Mouse (Mus musculus): ENCODE results near the gene Lin54. TPM values are rescaled to one million over a fixed set of nuclear protein-coding genes. Genes with fewer than 3 reads are reported as not detected.

Lin54 gene
- polyA plus RNA-seq, 1 experiment from 2014 or later: 11.8 TPM

DNA sequence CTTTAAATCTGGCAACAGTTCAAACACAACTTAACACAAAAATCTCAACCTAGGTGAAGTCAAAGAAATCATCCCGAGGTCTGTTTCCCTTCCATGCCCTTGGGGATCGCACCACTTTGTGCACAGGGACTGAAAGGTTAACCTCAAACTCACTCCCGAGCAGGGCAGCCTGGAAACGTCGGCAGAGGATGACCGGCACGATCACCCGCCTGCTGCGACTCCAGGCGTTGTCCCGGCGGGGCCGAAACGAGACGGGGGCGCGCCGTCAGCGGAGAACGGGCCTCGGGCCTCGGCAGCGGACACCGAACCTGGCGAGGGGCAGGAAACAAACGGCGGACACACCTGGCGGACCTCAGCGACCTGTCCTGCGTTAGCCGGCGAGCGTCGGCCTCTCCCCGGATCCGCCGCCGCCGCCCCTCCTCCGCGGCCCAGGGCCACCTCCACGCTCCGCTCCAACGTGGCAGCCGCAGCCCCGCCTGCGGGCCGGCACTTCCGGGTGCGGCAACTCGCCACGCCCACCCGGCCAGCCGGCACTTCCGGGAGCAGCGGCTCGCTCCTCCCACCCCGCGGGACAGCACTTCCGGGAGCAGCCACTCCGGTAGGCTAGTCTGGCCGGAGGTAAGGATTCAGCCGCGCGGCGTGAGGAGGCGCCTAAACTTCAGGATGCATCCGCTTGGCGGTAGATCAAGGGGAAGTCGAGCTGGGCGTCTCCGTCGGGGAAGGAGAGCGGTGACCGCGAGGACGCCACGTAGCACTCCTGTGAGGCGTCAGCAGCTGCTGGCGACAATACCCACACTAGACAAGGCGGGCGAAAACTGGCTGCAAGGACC lies 84.5 kb downstream of the Lin54 start, which contains the start of gene Sec31a:
Sec31a (minus strand) TSS at position 474 of the 830 bp plus-strand sequence.
- H3K9me3 ChIP-seq: no peaks in the 10 kb centered on the region
- ATAC-seq (ENCODE audit: insufficient read depth, low FRiP score, low read depth): peak; percentile 97
- H3K27me3 ChIP-seq (replicated peaks): no peaks in the 10 kb centered on the region
- peak within 1 kb of the TSS; percentile 60 for H3K4me2 ChIP-seq
- H3K9ac ChIP-seq: peak within 1 kb of the TSS; percentile 86
- under 1% methylated on average over 81 of the region's 82 CpGs for WGBS
- peak within 1 kb of the TSS; percentile 97 for H3K4me3 ChIP-seq (replicated peaks)
- peaks cover 14% of the 10 kb centered on the region; the same call in 1 of the 2 replicates for H3K4me1 ChIP-seq
- H3K27ac ChIP-seq: peak within 1 kb of the TSS; percentile 93
- H3K36me3 ChIP-seq: peaks cover 27% of the 10 kb centered on the region

DNA sequence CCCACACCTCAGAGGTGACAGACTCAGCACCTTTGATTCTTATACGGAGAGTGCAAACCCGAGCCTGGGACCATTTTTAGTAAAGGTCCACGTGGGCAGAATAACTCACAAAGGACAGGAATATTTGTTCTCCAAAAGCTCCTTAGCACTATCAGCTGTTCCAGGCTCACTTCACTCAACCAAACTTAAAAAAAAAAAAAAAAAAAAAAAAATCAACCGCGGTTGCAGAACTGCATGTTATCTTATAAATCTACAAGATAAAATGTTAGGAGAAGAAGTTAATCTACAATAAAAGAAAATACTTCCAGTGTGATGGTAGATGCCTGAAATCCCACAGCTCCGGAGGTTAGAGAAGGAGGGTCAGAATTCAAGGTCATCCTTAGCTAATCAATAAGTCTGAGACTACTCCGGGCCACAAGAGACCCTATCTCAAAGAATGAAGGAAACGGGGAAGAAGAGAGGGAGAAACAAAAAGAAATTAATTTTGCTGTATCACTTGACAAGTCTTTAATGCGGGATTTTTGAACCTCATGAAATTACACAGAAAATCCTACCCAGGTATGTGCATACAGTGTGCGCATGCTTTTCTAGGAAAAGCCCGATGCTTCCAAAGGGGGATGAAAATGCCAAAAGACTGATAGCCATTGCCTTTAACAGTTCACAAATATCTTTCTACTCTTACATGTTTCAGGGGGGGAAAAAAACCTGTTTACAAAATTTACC lies 85.8 kb downstream of the Lin54 start:
- H3K9me3 ChIP-seq: no peaks in the 10 kb centered on the region
- peak overlapping the region; percentile 97 for H3K4me3 ChIP-seq (replicated peaks)
- peak overlapping the region; percentile 25; the same call in 1 of the 2 replicates for H3K9ac ChIP-seq
- peaks cover 17% of the 10 kb centered on the region for H3K36me3 ChIP-seq
- no peak for ATAC-seq (ENCODE audit: insufficient read depth, low FRiP score, low read depth)
- H3K27ac ChIP-seq: no peak overlapping the region
- H3K27me3 ChIP-seq (replicated peaks): no peaks in the 10 kb centered on the region
- 27% methylated on average over 11 of the region's 11 CpGs for WGBS
- H3K4me1 ChIP-seq: peaks cover 14% of the 10 kb centered on the region; the same call in 1 of the 2 replicates
- peak overlapping the region; percentile 60 for H3K4me2 ChIP-seq

DNA sequence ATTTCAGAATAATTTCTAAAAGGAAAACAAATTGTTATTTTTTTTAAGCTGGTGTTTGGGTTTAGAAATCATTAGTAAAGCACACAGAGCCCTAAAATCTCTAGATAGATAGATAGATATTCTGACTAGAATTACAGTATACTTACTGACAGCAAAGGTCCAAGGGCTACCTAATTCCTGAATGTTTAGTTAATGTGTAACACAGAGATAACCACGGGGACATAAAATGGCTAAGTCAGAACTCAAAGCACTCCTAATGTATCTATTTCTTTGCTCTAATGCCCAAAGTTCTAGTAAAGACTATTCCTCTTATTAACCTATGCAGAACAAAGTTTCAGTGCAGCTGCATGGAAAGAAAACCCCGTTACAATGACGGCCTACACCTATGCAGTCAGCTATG lies 87.6 kb downstream of the Lin54 start:
- no peak overlapping the region for H3K9ac ChIP-seq
- H3K4me2 ChIP-seq: peak overlapping the region; percentile 21; the same call in 1 of the 2 replicates
- H3K4me3 ChIP-seq (replicated peaks): no peak overlapping the region
- H3K27ac ChIP-seq: no peak overlapping the region
- H3K9me3 ChIP-seq: no peaks in the 10 kb centered on the region
- no peak for ATAC-seq (ENCODE audit: insufficient read depth, low FRiP score, low read depth)
- H3K36me3 ChIP-seq: 0 out of 2 replicates have a peak, but pooled peaks cover 3% of the 10 kb centered on the region
- 52% methylated on average over 3 of the region's 3 CpGs for WGBS
- H3K27me3 ChIP-seq (replicated peaks): no peaks in the 10 kb centered on the region
- H3K4me1 ChIP-seq: peaks cover 14% of the 10 kb centered on the region; the same call in 1 of the 2 replicates

DNA sequence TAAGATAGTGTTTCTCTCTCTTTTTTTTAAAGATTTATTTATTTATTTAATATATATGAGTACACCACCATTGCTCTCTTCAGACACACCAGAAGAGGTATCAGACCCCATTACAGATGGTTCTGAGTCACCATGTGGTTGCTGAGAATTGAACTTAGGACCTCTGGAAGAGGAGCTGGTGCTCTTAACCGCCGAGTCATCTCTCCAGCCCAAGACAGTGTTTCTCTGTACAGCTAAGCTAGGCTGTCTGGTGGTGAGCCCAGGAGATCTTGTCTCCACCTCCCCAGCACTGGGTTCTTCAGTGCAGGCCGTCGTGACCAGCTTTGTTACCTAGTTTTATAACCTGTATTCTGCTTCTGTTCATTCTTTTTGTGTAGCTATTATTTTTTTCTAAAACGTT lies 90.2 kb downstream of the Lin54 start:
- Histone ChIP-seq H3K4me1 (peaks cover 11% of the 10 kb centered on the region; the same call in 1 of the 2 replicates), H3K4me3 (replicated peaks) (no peak overlapping the region), H3K27ac (no peak overlapping the region), H3K36me3 (0 out of 2 replicates have a peak, but pooled peaks cover 12% of the 10 kb centered on the region), H3K4me2 (no peak overlapping the region), H3K9ac (no peak overlapping the region), H3K9me3 (no peaks in the 10 kb centered on the region), H3K27me3 (replicated peaks) (no peaks in the 10 kb centered on the region)
- 87% methylated on average over 5 of the region's 5 CpGs for WGBS
- no peak for ATAC-seq (ENCODE audit: insufficient read depth, low FRiP score, low read depth)

DNA sequence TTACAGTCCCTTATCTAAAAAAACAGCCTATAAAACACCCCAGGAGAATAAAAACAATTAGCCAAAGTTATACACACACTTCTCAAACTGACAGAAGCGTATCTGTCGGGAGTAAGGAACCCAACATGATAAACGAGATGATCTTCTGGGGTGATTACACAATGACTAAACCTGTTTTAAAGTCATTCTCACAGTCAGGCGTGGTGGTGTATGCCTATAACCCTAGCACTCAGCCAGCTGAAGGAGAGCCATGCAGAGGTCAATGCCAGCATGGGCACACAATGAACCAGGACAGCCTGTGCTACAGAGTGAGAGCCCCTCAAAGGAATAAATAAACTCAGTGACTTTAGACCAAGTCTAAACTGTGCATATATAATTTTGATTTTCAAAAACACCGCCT lies 92.0 kb downstream of the Lin54 start:
- H3K36me3 ChIP-seq: peaks cover 24% of the 10 kb centered on the region; the same call in 1 of the 2 replicates
- WGBS: 72% methylated on average over 5 of the region's 5 CpGs

DNA sequence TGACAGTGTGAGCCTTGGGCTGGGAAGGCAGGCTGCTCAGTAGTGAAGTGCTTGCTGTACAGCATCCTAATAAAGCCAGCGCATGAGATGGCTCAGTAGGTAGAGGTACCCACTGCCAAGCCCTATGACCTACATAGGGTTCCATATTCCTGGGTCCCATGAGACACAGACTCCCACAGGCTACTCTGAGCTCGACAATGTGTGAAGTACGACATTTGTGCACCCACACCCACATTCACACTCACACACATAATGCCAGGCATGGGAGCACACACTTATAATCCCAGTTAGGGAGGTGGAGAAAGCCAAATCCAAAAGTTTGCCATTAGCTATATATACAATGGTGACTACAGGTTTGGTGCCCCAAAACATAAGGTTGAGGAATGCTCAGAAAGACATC lies 103.7 kb downstream of the Lin54 start:
- Histone ChIP-seq H3K36me3 (peaks cover 60% of the 10 kb centered on the region), H3K9ac (no peak overlapping the region), H3K27ac (no peak overlapping the region), H3K4me2 (no peak overlapping the region), H3K4me3 (replicated peaks) (no peak overlapping the region), H3K27me3 (replicated peaks) (no peaks in the 10 kb centered on the region), H3K4me1 (no peaks in the 10 kb centered on the region), H3K9me3 (no peaks in the 10 kb centered on the region)
- 93% methylated on average over 3 of the region's 3 CpGs for WGBS
- no peak for ATAC-seq (ENCODE audit: insufficient read depth, low FRiP score, low read depth)

More for the DNA sequence above, 92.0 kb downstream of the Lin54 start:
- ATAC-seq (ENCODE audit: insufficient read depth, low FRiP score, low read depth): no peak
- 0 out of 2 replicates have a peak, but pooled peaks cover 6% of the 10 kb centered on the region for H3K4me1 ChIP-seq
- H3K9me3 ChIP-seq: no peaks in the 10 kb centered on the region
- no peaks in the 10 kb centered on the region for H3K27me3 ChIP-seq (replicated peaks)
- no peak overlapping the region for H3K9ac ChIP-seq
- H3K27ac ChIP-seq: no peak overlapping the region
- H3K4me2 ChIP-seq: no peak overlapping the region
- H3K4me3 ChIP-seq (replicated peaks): no peak overlapping the region

DNA sequence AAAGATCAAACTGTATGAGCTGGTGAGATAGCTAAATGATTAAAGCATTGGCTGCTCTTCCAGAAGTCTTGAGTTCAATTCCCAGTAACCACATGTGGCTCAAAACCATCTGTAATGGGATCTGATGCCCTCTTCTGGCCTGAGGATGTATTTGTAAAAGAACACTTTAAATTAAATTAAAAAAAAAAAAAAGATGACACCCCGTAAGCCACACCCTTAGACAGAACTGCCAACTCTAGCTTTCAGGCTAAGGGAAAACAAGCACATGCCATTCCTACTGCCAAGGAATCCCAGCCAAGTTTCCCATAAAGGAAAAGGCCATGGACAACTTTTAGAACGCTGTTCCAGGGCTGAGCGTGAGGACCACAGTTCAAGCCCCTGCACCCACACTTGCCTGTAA lies 106.8 kb downstream of the Lin54 start:
- WGBS: 88% methylated on average over 3 of the region's 3 CpGs
- no peak overlapping the region for H3K4me2 ChIP-seq
- H3K27ac ChIP-seq: no peak overlapping the region
- H3K9me3 ChIP-seq: no peaks in the 10 kb centered on the region
- H3K36me3 ChIP-seq: peaks cover 62% of the 10 kb centered on the region
- no peaks in the 10 kb centered on the region for H3K27me3 ChIP-seq (replicated peaks)
- H3K9ac ChIP-seq: no peak overlapping the region
- H3K4me1 ChIP-seq: no peaks in the 10 kb centered on the region
- no peak for ATAC-seq (ENCODE audit: insufficient read depth, low FRiP score, low read depth)
- no peak overlapping the region for H3K4me3 ChIP-seq (replicated peaks)

DNA sequence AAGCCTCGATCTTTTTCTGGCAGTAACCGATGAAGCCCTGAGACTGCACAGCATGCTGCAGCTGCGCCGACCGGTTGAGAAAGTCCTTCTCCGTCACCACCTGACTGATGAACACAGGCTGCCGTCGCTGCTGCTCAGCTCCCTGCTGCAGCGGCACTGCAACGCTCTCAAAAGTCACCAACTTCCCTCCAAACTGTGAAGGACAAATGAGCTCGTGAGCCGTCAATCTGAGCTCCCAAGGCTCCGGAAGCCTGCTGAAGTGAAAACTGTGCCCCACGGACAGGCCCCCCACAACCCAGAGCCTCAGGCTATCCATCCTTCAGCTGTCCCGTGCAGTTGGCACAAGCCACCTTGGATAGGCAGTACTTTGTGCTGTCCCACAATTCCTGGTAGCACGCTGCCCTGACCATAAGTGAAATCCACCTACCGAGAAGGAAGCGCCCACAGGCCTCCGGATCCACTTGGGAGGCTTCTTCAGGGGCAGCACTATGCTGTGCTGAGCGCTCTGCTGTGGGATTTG lies 107.9 kb downstream of the Lin54 start:
- Histone ChIP-seq H3K4me3 (replicated peaks) (no peak overlapping the region), H3K4me2 (no peak overlapping the region), H3K27ac (no peak overlapping the region), H3K4me1 (no peaks in the 10 kb centered on the region), H3K36me3 (peaks cover 58% of the 10 kb centered on the region), H3K9ac (no peak overlapping the region), H3K27me3 (replicated peaks) (no peaks in the 10 kb centered on the region), H3K9me3 (no peaks in the 10 kb centered on the region)
- no peak for ATAC-seq (ENCODE audit: insufficient read depth, low FRiP score, low read depth)
- 91% methylated on average over 20 of the region's 20 CpGs for WGBS

Small RNA genes within 50 kb of the gene (microRNA-seq; reads per million reads assigned to microRNA genes)
- gene Gm23222: not detected

Other genes starting within 250 kb of the Lin54 start
- 158 and 187 TPM in 2 replicates for gene Sec31a, start 84.4 kb downstream of the Lin54 start, polyA plus RNA-seq (2015; fragmentation: Nextera tagmentation; extraction: Ambion mirVana)
- 159 and 169 TPM in 2 replicates for gene Cops4, start 17.7 kb upstream of the Lin54 start, polyA plus RNA-seq (2015; fragmentation: Nextera tagmentation; extraction: Ambion mirVana)
- gene Plac8, start 71.6 kb upstream of the Lin54 start, polyA plus RNA-seq (2015; fragmentation: Nextera tagmentation; extraction: Ambion mirVana): 209 and 223 TPM in 2 replicates
- gene Coq2, start 174.5 kb upstream of the Lin54 start, polyA plus RNA-seq (2015; fragmentation: Nextera tagmentation; extraction: Ambion mirVana): 63.3 and 66.4 TPM in 2 replicates
- gene Hpse, start 219.1 kb upstream of the Lin54 start, polyA plus RNA-seq (2015; fragmentation: Nextera tagmentation; extraction: Ambion mirVana): 5.5 and 6.0 TPM in 2 replicates

Measured in stomach, embryonic 15.5 days (tissue).